Mouse (Mus musculus) cerebellum, adult 2 months (tissue): ENCODE data around the gene Gm5741. TPM values are rescaled to one million over a fixed set of nuclear protein-coding genes. Genes with fewer than 3 reads are reported as not detected.
A peak's percentile ranks its signal among the peaks of the same experiment; 100 is the strongest.

Source experiments
- DNase-seq, 2 experiments: peaks; one replicate each; pipeline ENCODE4 v3.0.0; 2021
- H3K27ac ChIP-seq: fragments of 200-500 bp; 2 replicates; pipeline ENCODE4 v1.5.1; 2012; ENCODE audit warnings: low read length, control low read depth, inconsistent platforms; ENCODE audit not compliant: insufficient read depth
- H3K27me3 ChIP-seq: fragments of 200-500 bp; 2 replicates; pipeline ENCODE4 v1.6.1; 2012; ENCODE audit warnings: inconsistent platforms, mild to moderate bottlenecking, low read length, moderate library complexity; ENCODE audit not compliant: control insufficient read depth, insufficient read depth
- H3K4me1 ChIP-seq: fragments of 200-500 bp; 2 replicates; pipeline ENCODE4 v1.6.1; 2011; ENCODE audit warnings: low read length; ENCODE audit not compliant: control insufficient read depth, insufficient read depth
- H3K4me3 ChIP-seq: fragments of 200-500 bp; replicated peaks from 2 replicates; pipeline ENCODE3; 2011; ENCODE audit warnings: mild to moderate bottlenecking, low read depth, low read length, control low read depth; ENCODE audit not compliant: insufficient read depth
- CTCF ChIP-seq: fragments of 200-500 bp; IDR thresholded peaks from 2 replicates; pipeline ENCODE4 v1.5.1; 2011; ENCODE audit warnings: low read depth, mild to moderate bottlenecking, control low read depth, low read length, moderate library complexity, borderline replicate concordance; ENCODE audit not compliant: insufficient read depth
- POLR2A ChIP-seq: fragments of 200-500 bp; IDR thresholded peaks from 2 replicates; pipeline ENCODE4 v1.6.1; 2011; ENCODE audit warnings: low read length, control low read depth, borderline replicate concordance; ENCODE audit not compliant: insufficient read depth
- WGBS: fragments of 180-500 bp; shearing (Covaris S2); methylation state at CpG from one replicate; pipeline ENCODE4 v1.1.7; 2018; 5-methylcytosine and 5-hydroxymethylcytosine counted together
- polyA plus RNA-seq: library from polyadenylated mRNA; depleted of rRNA; stranded (reverse); fragments of >200 nt; gene quantifications from 2 replicates; pipeline ENCODE4 v1.2.3, GENCODE M21; 2012

Gene Gm5741
- polyA plus RNA-seq, 1 experiment = not detected

DNA sequence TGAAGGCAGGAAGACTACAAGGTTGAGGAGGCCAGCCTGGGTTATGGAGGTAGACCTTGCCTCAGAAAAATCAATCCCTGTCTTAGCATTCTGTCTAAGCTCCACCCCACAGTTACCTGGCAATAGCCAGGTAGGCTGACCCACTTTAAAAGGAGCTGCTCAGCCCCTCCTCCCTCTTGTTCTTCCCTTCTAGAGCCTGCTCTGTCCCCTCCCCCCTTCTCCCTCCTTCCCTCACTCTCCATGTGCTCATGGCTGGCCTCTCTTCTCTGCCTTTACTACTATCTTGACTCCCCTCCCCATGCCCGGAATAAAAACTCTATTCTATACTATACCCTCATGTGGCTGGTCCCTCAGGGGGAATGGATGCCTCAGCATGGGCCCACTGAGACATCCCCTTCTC is 33.9 kb downstream of the Gm5741 start:
- TF ChIP-seq POLR2A = no peak
- no peak for TF ChIP-seq CTCF
- H3K27ac ChIP-seq = no peak overlapping the region
- DNase-seq = no peak
- H3K27me3 ChIP-seq = no peaks in the 10 kb centered on the region
- H3K4me1 ChIP-seq = peaks cover 11% of the 10 kb centered on the region
- no peak overlapping the region for H3K4me3 ChIP-seq
- WGBS = 55% methylated on average over 1 of the region's 1 CpGs

GRCm38 (mm10) chr8:85032622-85033311 is 35.0 kb downstream of the Gm5741 start:
- no peak for TF ChIP-seq POLR2A
- TF ChIP-seq CTCF = no peak
- WGBS = 81% methylated on average over 4 of the region's 4 CpGs

DNA sequence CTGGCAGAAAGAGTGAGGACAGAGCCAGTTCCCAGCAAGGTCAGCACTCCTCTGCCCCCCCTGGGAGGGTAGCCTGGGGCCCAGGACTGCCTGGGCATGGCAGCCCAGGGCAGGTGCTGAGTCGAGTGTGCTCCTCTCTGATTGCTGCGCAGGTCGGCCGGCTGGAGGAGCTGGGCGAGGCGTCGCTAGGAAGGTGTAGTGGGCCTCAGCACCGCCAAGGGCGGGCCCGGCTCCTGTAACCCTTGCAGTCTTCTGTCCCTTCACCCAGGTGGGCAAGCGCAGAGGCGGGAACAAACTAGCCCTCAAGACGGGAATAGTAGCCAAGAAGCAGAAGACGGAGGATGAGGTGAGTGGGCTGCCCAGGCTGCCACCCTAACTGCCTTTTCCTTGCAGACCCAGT is 38.5 kb downstream of the Gm5741 start:
- WGBS = 81% methylated on average over 14 of the region's 14 CpGs
- no peaks in the 10 kb centered on the region for H3K27me3 ChIP-seq
- H3K4me3 ChIP-seq = no peak overlapping the region
- no peak for DNase-seq
- H3K4me1 ChIP-seq = peaks cover 6% of the 10 kb centered on the region
- no peak for TF ChIP-seq CTCF
- TF ChIP-seq POLR2A = no peak
- H3K27ac ChIP-seq = no peak overlapping the region

More at GRCm38 (mm10) chr8:85032622-85033311, 35.0 kb downstream of the Gm5741 start:
- Histone ChIP-seq H3K27ac (no peak overlapping the region), H3K4me1 (peaks cover 11% of the 10 kb centered on the region), H3K27me3 (no peaks in the 10 kb centered on the region), H3K4me3 (no peak overlapping the region)
- no peak for DNase-seq

GRCm38 (mm10) chr8:85027922-85028321 is 39.9 kb downstream of the Gm5741 start:
- no peak overlapping the region for H3K27ac ChIP-seq
- no peaks in the 10 kb centered on the region for H3K27me3 ChIP-seq
- DNase-seq = no peak
- H3K4me3 ChIP-seq = peak overlapping the region; percentile 72
- 4% methylated on average over 2 of the region's 2 CpGs for WGBS
- peaks cover 16% of the 10 kb centered on the region for H3K4me1 ChIP-seq
- TF ChIP-seq POLR2A (no peak), CTCF (no peak)

DNA sequence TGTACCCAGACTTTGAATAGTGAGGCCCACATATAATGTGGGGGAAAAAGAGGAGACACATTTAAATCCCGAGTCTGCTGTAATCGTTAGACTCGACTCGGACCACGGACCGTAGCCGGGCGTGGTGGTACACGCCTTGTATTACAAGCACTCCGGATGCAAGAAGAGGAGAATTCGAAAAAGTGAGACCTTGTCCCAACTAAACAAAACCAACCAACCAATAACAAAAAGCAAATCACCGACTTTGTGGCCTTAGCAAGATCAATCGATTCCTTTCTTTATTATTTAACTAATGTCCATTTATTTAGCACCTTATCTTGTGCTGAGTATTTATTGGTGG is 40.3 kb downstream of the Gm5741 start:
- WGBS = 1% methylated on average over 13 of the region's 13 CpGs
- DNase-seq = no peak
- Histone ChIP-seq H3K4me1 (peaks cover 16% of the 10 kb centered on the region), H3K27ac (0 out of 2 replicates have a peak overlapping the region, but pooled peaks have one; percentile 45), H3K27me3 (no peaks in the 10 kb centered on the region), H3K4me3 (peak overlapping the region; percentile 72)
- TF ChIP-seq CTCF = no peak
- TF ChIP-seq POLR2A = no peak

DNA sequence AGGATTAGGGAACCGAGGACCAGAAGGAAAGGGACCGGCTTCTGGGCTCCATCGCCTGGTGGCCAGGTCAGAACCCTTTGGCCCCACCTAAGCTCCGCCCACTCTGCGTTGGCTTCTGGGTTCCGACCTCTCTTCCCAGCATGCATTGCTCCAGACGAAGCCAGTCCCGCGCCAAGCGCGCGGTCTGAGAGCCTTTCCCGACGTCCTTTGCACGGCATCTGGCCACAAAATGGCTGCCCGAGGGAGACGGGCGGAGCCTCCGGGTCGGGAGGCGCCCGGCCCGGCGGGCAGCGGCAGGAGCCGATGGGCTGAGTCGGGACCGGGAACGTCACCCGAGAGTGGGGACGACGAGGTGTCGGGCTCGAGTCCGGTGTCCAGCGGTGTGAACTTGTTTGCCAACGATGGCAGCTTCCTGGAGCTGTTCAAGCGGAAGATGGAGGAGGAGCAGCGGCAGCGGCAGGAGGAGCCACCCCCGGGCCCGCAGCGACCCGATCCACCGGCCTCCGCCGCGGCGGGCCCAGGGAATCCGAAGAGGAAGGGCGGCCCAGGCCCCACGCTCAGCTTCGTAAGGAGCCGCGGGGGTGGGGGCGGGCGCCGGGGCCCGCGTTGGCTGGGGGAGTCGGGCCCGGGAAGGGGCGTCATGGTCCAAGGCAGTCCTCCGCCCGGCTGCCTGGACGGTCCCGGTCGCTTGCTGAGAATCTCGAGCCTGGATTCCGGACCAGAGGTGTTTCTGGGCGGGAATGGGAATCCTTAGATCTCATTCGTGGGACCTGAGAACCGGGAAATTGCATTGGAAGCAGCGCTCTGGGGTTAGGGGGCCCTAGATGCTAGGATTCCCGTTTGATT is 40.9 kb downstream of the Gm5741 start, which contains the start of gene Trir:
Gene Trir (plus strand): TSS at position 154 of the 846 bp plus-strand sequence.
- peak; percentile 97 to 98 for DNase-seq
- Histone ChIP-seq H3K27me3 (no peaks in the 10 kb centered on the region), H3K4me3 (peak within 1 kb of the TSS; percentile 97), H3K4me1 (peaks cover 22% of the 10 kb centered on the region), H3K27ac (peak within 1 kb of the TSS; percentile 85)
- WGBS = under 1% methylated on average over 75 of the region's 75 CpGs
- no peak for TF ChIP-seq CTCF
- TF ChIP-seq POLR2A = peak; percentile 87

- WGBS = 3% methylated on average over 30 of the region's 30 CpGs
Observed at GRCm38 (mm10) chr8:85025098-85025932, 42.5 kb downstream of the Gm5741 start, which contains the start of gene Asna1. TSS of gene Asna1 (minus strand) at chr8:85025281.

More at GRCm38 (mm10) chr8:85025098-85025932, 42.5 kb downstream of the Gm5741 start, which contains the start of gene Asna1:
- Histone ChIP-seq H3K4me3 (peak within 1 kb of the TSS; percentile 97), H3K4me1 (peaks cover 22% of the 10 kb centered on the region), H3K27me3 (no peaks in the 10 kb centered on the region), H3K27ac (peak within 1 kb of the TSS; percentile 55; the same call in 1 of the 2 replicates)
- DNase-seq = peak; percentile 85 to 90
- TF ChIP-seq POLR2A (peak; percentile 62; the same call in 1 of the 2 replicates), CTCF (no peak)
